Mouse (Mus musculus) neural tube, embryonic 15.5 days (tissue): ENCODE measurements around the gene Gm17660. TPM values are rescaled to one million over a fixed set of nuclear protein-coding genes. Genes with fewer than 3 reads are reported as not detected.

Source experiments
- ATAC-seq: fragments of 200-750 bp; cut with Nextera tagmentation; 2 replicates; pipeline ENCODE4 v1.8.0; 2017; ENCODE audit warnings: mild to moderate bottlenecking, moderate TSS enrichment, moderate library complexity; ENCODE audit not compliant: low FRiP score
- H3K27ac ChIP-seq: fragments of 300-500 bp; sonication (generic); replicated peaks from 2 replicates; pipeline ENCODE4 v1.5.1; 2015; ENCODE audit warnings: mild to moderate bottlenecking, inconsistent platforms
- H3K27me3 ChIP-seq: fragments of 300-500 bp; sonication (generic); replicated peaks from 2 replicates; pipeline ENCODE4 v1.6.1; 2015; ENCODE audit warnings: inconsistent platforms
- H3K36me3 ChIP-seq: fragments of 300-500 bp; sonication (generic); 2 replicates; pipeline ENCODE4 v1.6.1; 2015; ENCODE audit warnings: inconsistent platforms
- H3K4me1 ChIP-seq: fragments of 300-500 bp; sonication (generic); 2 replicates; pipeline ENCODE4 v1.6.1; 2015; ENCODE audit warnings: inconsistent platforms
- H3K4me2 ChIP-seq: fragments of 300-500 bp; sonication (generic); 2 replicates; pipeline ENCODE4 v1.6.1; 2015; ENCODE audit warnings: inconsistent platforms, mild to moderate bottlenecking, moderate library complexity
- H3K4me3 ChIP-seq: fragments of 300-500 bp; sonication (generic); replicated peaks from 2 replicates; pipeline ENCODE4 v1.5.1; 2015; ENCODE audit warnings: mild to moderate bottlenecking, inconsistent platforms
- H3K9ac ChIP-seq: fragments of 300-500 bp; sonication (generic); replicated peaks from 2 replicates; pipeline ENCODE4 v1.6.1; 2015; ENCODE audit warnings: mild to moderate bottlenecking, inconsistent platforms
- H3K9me3 ChIP-seq: fragments of 300-500 bp; sonication (generic); replicated peaks from 2 replicates; pipeline ENCODE4 v1.6.1; 2016; ENCODE audit warnings: inconsistent platforms
- WGBS: fragments of 180-500 bp; shearing (Covaris S2); methylation state at CpG from one replicate; pipeline ENCODE4 v1.1.7; 2015; ENCODE audit warnings: mixed read lengths; 5-methylcytosine and 5-hydroxymethylcytosine counted together
- polyA plus RNA-seq: library from polyadenylated mRNA; unstranded; fragments of >200 nt; fragmentation: Nextera tagmentation; extraction: Ambion mirVana; gene quantifications from 2 replicates; pipeline ENCODE4 v1.2.1, GENCODE M21; 2015

Gm17660 gene
- polyA plus RNA-seq, 1 experiment from 2014 or later, result not detected

DNA sequence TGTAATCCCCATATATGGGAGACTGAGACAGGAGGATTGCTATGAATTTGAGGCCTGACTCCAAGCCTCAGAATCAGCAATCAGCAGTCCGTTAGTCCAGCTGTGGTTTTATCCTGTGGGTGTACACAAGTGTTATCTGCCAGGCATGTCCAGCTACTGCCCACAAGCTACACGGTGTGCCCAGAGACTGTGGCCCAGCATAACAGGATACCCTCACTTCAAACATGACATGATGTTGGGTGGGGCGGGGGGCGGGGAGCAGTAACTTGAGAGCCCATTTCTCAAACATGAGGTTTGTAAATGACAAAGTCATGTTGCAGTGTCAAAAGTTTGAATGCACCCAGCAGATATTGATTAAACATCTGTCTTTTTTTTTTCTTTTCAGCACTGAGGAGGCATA lies 21.6 kb downstream of the Gm17660 start:
- WGBS, result 96% methylated on average over 4 of the region's 4 CpGs
- Histone ChIP-seq H3K27me3 (no peaks in the 10 kb centered on the region), H3K36me3 (peaks cover 27% of the 10 kb centered on the region), H3K9ac (no peak overlapping the region), H3K4me2 (no peak overlapping the region), H3K4me3 (no peak overlapping the region), H3K27ac (no peak overlapping the region), H3K9me3 (no peaks in the 10 kb centered on the region), H3K4me1 (peaks cover 7% of the 10 kb centered on the region; the same call in 1 of the 2 replicates)
- ATAC-seq, result no peak

DNA sequence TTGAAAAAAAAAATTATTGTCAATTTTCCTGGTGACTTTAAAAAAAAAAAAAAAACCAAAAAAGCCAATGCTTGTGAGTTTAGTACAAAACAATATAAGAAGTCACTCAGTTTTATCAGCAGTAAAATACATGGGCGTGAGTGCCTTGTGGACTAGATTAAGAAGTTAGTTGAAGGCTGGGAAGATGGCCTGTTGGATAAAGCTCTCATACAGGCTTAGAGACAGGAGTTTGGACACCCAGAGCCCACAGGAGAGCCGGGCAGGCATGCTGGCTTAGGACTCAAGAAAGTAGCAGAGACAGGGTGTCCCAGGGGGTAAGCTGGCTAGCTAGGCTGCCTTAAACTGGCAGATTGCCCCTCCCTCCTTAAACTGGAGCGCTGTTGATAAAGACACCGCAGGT lies 22.5 kb downstream of the Gm17660 start:
- Histone ChIP-seq H3K4me2 (no peak overlapping the region), H3K9me3 (no peaks in the 10 kb centered on the region), H3K4me3 (no peak overlapping the region), H3K4me1 (peaks cover 7% of the 10 kb centered on the region; the same call in 1 of the 2 replicates), H3K9ac (no peak overlapping the region), H3K27me3 (no peaks in the 10 kb centered on the region), H3K36me3 (peaks cover 28% of the 10 kb centered on the region), H3K27ac (no peak overlapping the region)
- WGBS, result 97% methylated on average over 4 of the region's 4 CpGs
- ATAC-seq, result no peak

DNA sequence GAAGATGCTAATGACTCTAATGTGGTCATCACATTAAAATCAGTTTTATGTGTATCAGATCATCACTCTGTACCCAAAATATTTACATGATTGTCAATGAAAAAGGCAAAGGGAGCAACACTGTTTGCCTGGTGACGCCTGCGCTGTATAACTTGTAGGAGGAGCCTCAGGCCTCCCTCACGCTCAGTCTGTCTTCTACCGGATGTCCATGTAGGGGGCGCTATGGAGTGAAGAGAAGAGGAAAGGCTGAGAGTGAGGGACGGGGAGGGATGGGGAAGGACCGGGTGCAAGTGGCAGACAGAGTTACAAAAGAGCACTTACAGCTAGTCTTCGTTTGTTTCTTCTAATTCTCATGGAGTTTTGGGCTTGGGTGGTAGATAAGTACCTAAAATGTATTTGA lies 24.5 kb downstream of the Gm17660 start:
- no peak for ATAC-seq
- H3K27ac ChIP-seq, result no peak overlapping the region
- no peaks in the 10 kb centered on the region for H3K9me3 ChIP-seq
- H3K9ac ChIP-seq, result no peak overlapping the region
- peaks cover 5% of the 10 kb centered on the region for H3K4me1 ChIP-seq
- H3K36me3 ChIP-seq, result peaks cover 28% of the 10 kb centered on the region
- WGBS, result 64% methylated on average over 8 of the region's 8 CpGs
- no peak overlapping the region for H3K4me3 ChIP-seq
- H3K4me2 ChIP-seq, result no peak overlapping the region
- H3K27me3 ChIP-seq, result no peaks in the 10 kb centered on the region

GRCm38 (mm10) chr5:104048139-104048538 lies 29.3 kb downstream of the Gm17660 start:
- ATAC-seq, result no peak
- Histone ChIP-seq H3K9me3 (no peaks in the 10 kb centered on the region), H3K4me1 (peaks cover 19% of the 10 kb centered on the region), H3K27ac (peak overlapping the region; percentile 87; the same call in 1 of the 2 replicates), H3K4me2 (peak overlapping the region; percentile 81), H3K4me3 (peak overlapping the region; percentile 84), H3K36me3 (peaks cover 22% of the 10 kb centered on the region), H3K9ac (peak overlapping the region; percentile 97; the same call in 1 of the 2 replicates), H3K27me3 (no peaks in the 10 kb centered on the region)
- 29% methylated on average over 4 of the region's 4 CpGs for WGBS

DNA sequence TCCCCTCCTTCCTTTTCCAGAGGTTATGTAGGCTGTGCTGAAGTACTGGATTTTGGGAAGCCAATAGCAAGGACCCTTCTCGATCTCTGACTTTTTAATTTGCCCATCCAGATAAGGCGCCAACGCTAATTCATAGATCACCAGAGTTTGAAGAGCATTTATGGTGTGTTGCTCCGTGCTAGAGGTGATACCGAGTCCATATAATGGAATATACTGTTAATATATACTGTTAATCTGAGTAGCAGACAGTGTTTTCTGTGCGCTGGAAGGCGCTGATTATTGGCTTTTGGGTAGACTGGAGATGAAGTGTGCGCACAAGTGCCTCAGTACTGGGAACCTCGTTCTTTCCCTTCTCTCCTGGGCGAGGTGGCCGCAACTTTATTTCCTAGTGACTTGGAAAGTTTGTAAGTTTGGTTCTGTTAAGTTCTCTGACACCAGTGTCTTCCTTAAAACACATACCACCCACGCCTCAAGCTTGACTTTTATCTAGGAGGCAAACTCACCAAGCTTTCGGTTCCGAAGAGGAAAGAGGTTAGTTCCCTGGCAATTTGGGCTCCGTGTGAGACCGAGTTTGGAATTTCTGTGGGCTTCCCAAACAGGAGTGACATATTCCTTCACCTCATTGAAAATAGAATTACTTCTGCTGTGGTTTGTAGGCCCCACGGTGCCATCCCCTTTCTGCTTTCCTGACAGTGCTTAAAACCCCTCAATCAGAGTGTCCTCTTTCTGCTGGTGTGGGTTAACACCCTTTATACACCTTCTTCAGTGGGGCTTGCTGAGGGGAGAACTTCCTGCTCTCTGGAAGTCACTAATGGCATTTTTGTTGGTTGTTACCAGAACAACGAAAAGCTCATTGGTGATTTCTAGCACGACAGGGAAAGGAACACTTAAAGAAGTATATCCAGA lies 30.0 kb downstream of the Gm17660 start:
- Histone ChIP-seq H3K36me3 (peaks cover 20% of the 10 kb centered on the region), H3K9me3 (no peaks in the 10 kb centered on the region), H3K27me3 (no peaks in the 10 kb centered on the region), H3K4me1 (peaks cover 19% of the 10 kb centered on the region), H3K4me2 (peak overlapping the region; percentile 81), H3K9ac (peak overlapping the region; percentile 97), H3K27ac (peak overlapping the region; percentile 87), H3K4me3 (peak overlapping the region; percentile 84)
- peak; percentile 21 for ATAC-seq
- WGBS, result 4% methylated on average over 19 of the region's 19 CpGs

DNA sequence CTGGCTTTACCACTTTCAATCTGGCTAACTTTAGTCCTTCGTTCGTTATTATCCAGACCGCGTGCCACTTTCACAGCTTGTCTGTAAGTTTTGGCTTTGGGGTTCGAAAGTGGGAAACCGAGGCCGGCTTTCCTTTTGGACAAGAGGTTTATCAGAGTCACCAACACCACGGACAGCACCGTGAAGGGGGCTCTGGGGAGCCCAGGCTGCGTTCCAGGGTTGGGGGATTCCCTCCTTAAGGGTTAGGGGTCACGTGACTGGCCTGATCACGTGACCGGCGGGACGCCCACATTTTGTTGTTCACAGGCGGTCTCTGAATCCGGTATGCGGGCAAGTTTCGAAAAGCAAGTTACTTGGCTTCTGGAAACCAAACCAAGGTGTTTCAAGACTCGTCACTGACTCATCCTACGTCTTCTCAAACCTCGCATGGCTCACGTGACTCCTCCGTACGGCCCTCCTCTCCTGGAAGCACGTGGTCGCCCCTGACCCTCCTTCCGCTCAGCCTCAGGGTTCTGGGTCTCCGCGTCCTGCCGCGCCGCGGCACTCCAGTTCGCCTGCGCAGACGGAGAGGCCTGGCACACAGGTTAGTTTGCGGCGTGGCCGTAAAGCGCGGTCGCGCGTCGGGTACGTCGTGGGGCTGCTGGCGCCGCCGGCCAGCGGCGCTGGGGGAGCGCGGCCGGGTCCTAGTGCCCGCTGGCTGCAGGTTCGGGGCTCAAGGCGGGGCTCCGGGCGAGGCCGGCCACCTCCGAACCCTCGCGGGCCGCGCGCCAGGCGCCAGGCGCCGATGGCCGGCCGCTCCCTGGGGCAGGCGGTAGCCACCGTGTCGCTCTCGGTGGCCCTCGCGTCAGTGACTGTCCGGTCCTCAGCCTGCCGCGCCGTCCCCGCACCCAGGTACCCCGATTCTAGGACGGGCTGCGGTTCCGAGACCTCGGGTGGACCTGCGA lies 30.9 kb downstream of the Gm17660 start, which contains the start of gene Nudt9:
TSS of gene Nudt9 (plus strand) at position 51 of the 944 bp plus-strand sequence.
- Histone ChIP-seq H3K4me2 (peak within 1 kb of the TSS; percentile 81), H3K4me1 (peaks cover 19% of the 10 kb centered on the region), H3K4me3 (peak within 1 kb of the TSS; percentile 84), H3K9me3 (no peaks in the 10 kb centered on the region), H3K27ac (peak within 1 kb of the TSS; percentile 87), H3K9ac (peak within 1 kb of the TSS; percentile 97), H3K27me3 (no peaks in the 10 kb centered on the region), H3K36me3 (peaks cover 12% of the 10 kb centered on the region)
- ATAC-seq, result peak; percentile 98
- WGBS, result 4% methylated on average over 90 of the region's 90 CpGs

DNA sequence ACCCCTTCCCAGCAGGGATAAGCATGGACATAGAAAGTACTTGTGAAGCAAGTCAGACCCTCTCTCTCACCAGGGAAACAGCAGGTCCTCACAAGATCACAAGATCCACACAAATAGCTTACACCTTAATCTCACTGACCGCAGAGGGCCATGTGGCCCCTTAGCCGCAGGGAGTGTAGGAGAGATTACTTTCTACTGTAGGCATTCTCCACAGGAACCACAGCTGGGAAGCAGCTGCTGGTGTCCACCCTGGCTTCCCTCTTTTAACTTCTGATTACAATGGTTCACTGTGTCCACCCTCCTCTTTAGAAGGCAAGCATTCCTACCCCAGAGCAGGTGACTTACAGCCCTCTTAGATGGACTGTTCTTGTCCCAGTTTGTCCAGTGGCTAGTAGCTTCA lies 33.7 kb downstream of the Gm17660 start:
- Histone ChIP-seq H3K4me1 (peaks cover 19% of the 10 kb centered on the region), H3K4me2 (no peak overlapping the region), H3K9me3 (no peaks in the 10 kb centered on the region), H3K36me3 (no peaks in the 10 kb centered on the region), H3K27me3 (no peaks in the 10 kb centered on the region), H3K9ac (no peak overlapping the region), H3K4me3 (no peak overlapping the region), H3K27ac (no peak overlapping the region)
- no peak for ATAC-seq
- WGBS, result 79% methylated on average over 2 of the region's 2 CpGs

- H3K4me1 ChIP-seq, result peaks cover 14% of the 10 kb centered on the region
Observed at GRCm38 (mm10) chr5:104042906-104043305, 34.5 kb downstream of the Gm17660 start.

DNA sequence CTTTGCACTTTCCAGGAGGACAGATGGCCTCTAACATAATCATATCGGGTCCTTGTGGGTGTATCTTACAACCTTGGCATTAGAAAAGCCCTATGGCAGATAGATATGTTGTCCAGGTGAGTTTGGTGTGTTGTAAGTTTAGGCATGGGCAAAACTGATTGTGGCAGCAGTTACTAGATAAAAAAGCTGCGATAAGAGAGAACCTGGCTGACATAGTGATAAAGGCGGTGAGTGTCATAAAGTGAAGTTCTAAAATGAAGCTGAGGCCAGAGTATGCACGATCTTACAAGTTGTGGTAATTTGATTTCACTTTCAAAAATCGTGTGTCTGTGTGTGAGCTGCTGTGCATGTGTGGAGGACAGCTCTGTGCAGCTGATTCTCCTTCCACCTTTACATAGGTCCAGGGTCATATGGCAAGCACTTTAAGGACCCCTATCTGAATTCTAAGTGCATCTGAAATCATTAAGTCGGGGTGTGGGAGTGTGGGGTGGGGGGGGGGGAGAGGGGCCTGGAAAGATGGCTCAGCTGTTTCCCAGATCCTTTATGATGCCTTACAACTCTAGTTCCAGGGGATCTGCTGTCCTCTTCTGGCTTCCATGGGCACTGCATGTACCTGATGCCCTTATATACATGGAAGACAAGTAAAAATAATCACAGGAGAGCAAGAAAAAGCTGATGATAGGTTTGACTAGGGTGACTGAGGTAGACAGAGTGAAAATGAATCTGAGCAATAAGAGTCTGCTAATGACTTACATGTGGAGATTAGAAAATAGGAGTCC lies 38.1 kb downstream of the Gm17660 start:
- H3K27ac ChIP-seq, result no peak overlapping the region
- H3K4me2 ChIP-seq, result no peak overlapping the region
- ATAC-seq, result no peak
- no peaks in the 10 kb centered on the region for H3K4me1 ChIP-seq
- H3K36me3 ChIP-seq, result no peaks in the 10 kb centered on the region
- H3K27me3 ChIP-seq, result no peaks in the 10 kb centered on the region
- H3K4me3 ChIP-seq, result no peak overlapping the region
- no peak overlapping the region for H3K9ac ChIP-seq
- 69% methylated on average over 6 of the region's 6 CpGs for WGBS
- no peaks in the 10 kb centered on the region for H3K9me3 ChIP-seq

More at GRCm38 (mm10) chr5:104042906-104043305, 34.5 kb downstream of the Gm17660 start:
- Histone ChIP-seq H3K27me3 (no peaks in the 10 kb centered on the region), H3K4me3 (no peak overlapping the region), H3K9ac (no peak overlapping the region), H3K9me3 (no peaks in the 10 kb centered on the region), H3K36me3 (no peaks in the 10 kb centered on the region), H3K4me2 (no peak overlapping the region), H3K27ac (no peak overlapping the region)
- 93% methylated on average over 2 of the region's 2 CpGs for WGBS
- ATAC-seq, result no peak

DNA sequence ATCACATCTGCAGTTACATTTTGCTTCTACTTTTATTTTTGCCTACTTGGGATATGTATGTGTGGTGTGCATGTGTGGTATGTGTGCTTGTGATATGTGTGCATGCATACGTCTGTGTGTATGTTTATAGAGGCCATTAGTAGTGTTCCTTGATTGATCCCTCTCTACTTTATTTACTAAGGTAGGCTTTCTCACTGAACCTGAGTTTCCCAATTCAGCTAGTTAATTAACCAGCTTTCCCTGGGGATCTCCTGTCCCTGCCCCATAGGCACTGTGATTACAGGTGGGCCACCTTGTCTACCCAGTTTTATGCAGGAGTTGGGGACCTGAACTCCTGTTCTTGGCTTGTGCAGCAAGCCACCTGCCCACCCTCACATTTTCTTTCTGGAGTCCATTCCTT lies 40.7 kb downstream of the Gm17660 start:
- no peaks in the 10 kb centered on the region for H3K9me3 ChIP-seq
- no peak overlapping the region for H3K27ac ChIP-seq
- no peaks in the 10 kb centered on the region for H3K4me1 ChIP-seq
- ATAC-seq, result no peak
- no peak overlapping the region for H3K9ac ChIP-seq
- H3K4me3 ChIP-seq, result no peak overlapping the region
- no peaks in the 10 kb centered on the region for H3K27me3 ChIP-seq
- WGBS, result 91% methylated on average over 1 of the region's 1 CpGs
- no peaks in the 10 kb centered on the region for H3K36me3 ChIP-seq
- no peak overlapping the region for H3K4me2 ChIP-seq

DNA sequence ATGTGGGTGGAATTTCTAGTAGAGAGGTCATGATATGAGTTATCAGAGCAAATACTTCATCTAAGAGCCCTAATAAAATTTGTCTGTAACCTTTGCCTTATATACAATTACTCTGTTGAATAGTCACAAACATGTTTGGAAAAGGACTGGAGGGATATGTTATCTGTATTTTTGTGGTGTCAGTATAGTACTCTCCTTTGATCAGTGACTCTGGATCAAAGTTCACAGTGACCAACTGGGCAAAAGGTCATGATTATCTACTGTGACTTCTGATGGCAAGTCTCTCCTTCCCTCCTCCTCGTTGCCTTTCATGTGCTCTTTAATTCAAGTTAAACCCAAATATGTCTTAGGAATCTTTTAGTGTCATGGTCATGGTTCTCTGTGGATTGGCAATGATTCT lies 41.6 kb downstream of the Gm17660 start:
- WGBS, result 81% methylated on average over 1 of the region's 1 CpGs
- no peak overlapping the region for H3K4me2 ChIP-seq
- no peaks in the 10 kb centered on the region for H3K4me1 ChIP-seq
- H3K4me3 ChIP-seq, result no peak overlapping the region
- H3K27me3 ChIP-seq, result no peaks in the 10 kb centered on the region
- ATAC-seq, result no peak
- no peaks in the 10 kb centered on the region for H3K36me3 ChIP-seq
- H3K27ac ChIP-seq, result no peak overlapping the region
- H3K9me3 ChIP-seq, result no peaks in the 10 kb centered on the region
- no peak overlapping the region for H3K9ac ChIP-seq
